Mouse (Mus musculus) MEL (cell line): Measurements from ENCODE around the gene Rangap1. TPM values are rescaled to one million over a fixed set of nuclear protein-coding genes. Genes with fewer than 3 reads are reported as not detected.

Source experiments
- DNase-seq: peaks from one replicate; pipeline ENCODE4 v3.0.0; 2011; ENCODE audit warnings: low read depth, low spot score
- H3K27ac ChIP-seq: 2 replicates; pipeline ENCODE4 v1.5.1; 2012; ENCODE audit warnings: low read depth, mild to moderate bottlenecking, control low read depth, low read length, moderate library complexity; ENCODE audit not compliant: control insufficient read depth
- H3K27me3 ChIP-seq, 2 experiments: fragments of 150-350 bp in 1 of 2; sonication (generic) in 1 of 2; 2 replicates each; pipeline ENCODE4 v1.6.1; 2012; ENCODE audit warnings: low read length in 2 of 2, mild to moderate bottlenecking in 2 of 2, improper control_type of control experiment in 1 of 2, moderate library complexity in 1 of 2; ENCODE audit not compliant: insufficient read depth in 2 of 2, control insufficient read depth in 1 of 2
- H3K36me3 ChIP-seq, 2 experiments: 2 replicates each; pipeline ENCODE4 v1.6.1; 2012 to 2014; ENCODE audit warnings: low read length in 2 of 2, improper control_type of control experiment in 1 of 2, inconsistent platforms in 1 of 2, mild to moderate bottlenecking in 1 of 2; ENCODE audit not compliant: insufficient read depth in 2 of 2, control insufficient read depth in 1 of 2
- H3K4me1 ChIP-seq, 2 experiments: fragments of 150-350 bp in 1 of 2; sonication (generic) in 1 of 2; 2 replicates each; pipeline ENCODE4 v1.6.1; 2012; ENCODE audit warnings: low read length in 2 of 2, improper control_type of control experiment in 1 of 2, mild to moderate bottlenecking in 1 of 2; ENCODE audit not compliant: insufficient read depth in 2 of 2, control insufficient read depth in 1 of 2
- H3K4me3 ChIP-seq, 2 experiments: fragments of 150-350 bp in 1 of 2; sonication (generic) in 1 of 2; 2 replicates each; pipeline ENCODE4 v1.5.1; 2012; ENCODE audit warnings: low read depth in 2 of 2, low read length in 2 of 2, mild to moderate bottlenecking in 2 of 2, moderate library complexity in 2 of 2, control low read depth in 1 of 2, improper control_type of control experiment in 1 of 2; ENCODE audit not compliant: control insufficient read depth in 1 of 2, insufficient read depth in 1 of 2
- H3K79me2 ChIP-seq: 2 replicates; pipeline ENCODE4 v1.6.1; 2012; ENCODE audit warnings: mild to moderate bottlenecking, low read length, moderate library complexity; ENCODE audit not compliant: control insufficient read depth, poor library complexity, insufficient read depth
- H3K9ac ChIP-seq: 2 replicates; pipeline ENCODE4 v1.6.1; 2012; ENCODE audit warnings: low read depth, mild to moderate bottlenecking, control low read depth, low read length, moderate library complexity; ENCODE audit not compliant: control insufficient read depth, poor library complexity, severe bottlenecking
- H3K9me3 ChIP-seq: fragments of 150-350 bp; sonication (generic); replicated peaks from 2 replicates; pipeline ENCODE4 v1.6.1; 2012; ENCODE audit warnings: mild to moderate bottlenecking, low read length, improper control_type of control experiment, moderate library complexity; ENCODE audit not compliant: insufficient read depth
- CTCF ChIP-seq, 3 experiments: IDR thresholded peaks in 2 of 3; conservative IDR thresholded peaks in 1 of 3; 2 replicates each; pipeline ENCODE4 v1.5.1; 2011 to 2012; ENCODE audit warnings: low read length in 3 of 3, low read depth in 2 of 3, mild to moderate bottlenecking in 2 of 3, improper control_type of control experiment in 1 of 3, inconsistent platforms in 1 of 3, mixed read lengths in 1 of 3, moderate library complexity in 1 of 3; ENCODE audit not compliant: control insufficient read depth in 1 of 3, insufficient read depth in 1 of 3, poor library complexity in 1 of 3, severe bottlenecking in 1 of 3
- E2F4 ChIP-seq: IDR thresholded peaks from 2 replicates; pipeline ENCODE4 v1.6.1; 2011; ENCODE audit warnings: low read depth, low read length, improper control_type of control experiment, borderline replicate concordance
- EP300 ChIP-seq, 2 experiments: IDR thresholded peaks; 2 replicates each; pipeline ENCODE4 v1.6.1; 2011; ENCODE audit warnings: improper control_type of control experiment in 2 of 2, low read length in 2 of 2, low read depth in 1 of 2, mild to moderate bottlenecking in 1 of 2
- GATA1 ChIP-seq: IDR thresholded peaks from 2 replicates; pipeline ENCODE4 v1.6.1; 2011; ENCODE audit warnings: low read depth, low read length, improper control_type of control experiment
- JUND ChIP-seq: IDR thresholded peaks from 2 replicates; pipeline ENCODE4 v1.6.1; 2011; ENCODE audit warnings: low read depth, mild to moderate bottlenecking, improper control_type of control experiment, low read length
- KAT2A ChIP-seq: conservative IDR thresholded peaks from 2 replicates; pipeline ENCODE4 v1.6.1; 2012; ENCODE audit warnings: low read depth, low read length, improper control_type of control experiment, inconsistent platforms
- MAX ChIP-seq: IDR thresholded peaks from 2 replicates; pipeline ENCODE4 v1.6.1; 2011; ENCODE audit warnings: low read length, improper control_type of control experiment
- MYC ChIP-seq: IDR thresholded peaks from 2 replicates; pipeline ENCODE4 v1.6.1; 2011; ENCODE audit warnings: low read depth, mild to moderate bottlenecking, low read length, improper control_type of control experiment, moderate library complexity
- POLR2AphosphoS2 ChIP-seq: IDR thresholded peaks from 2 replicates; pipeline ENCODE4 v1.6.1; 2011; ENCODE audit warnings: low read length, improper control_type of control experiment
- POLR2AphosphoS5 ChIP-seq: IDR thresholded peaks from 2 replicates; pipeline ENCODE4 v1.6.1; 2012; ENCODE audit warnings: low read depth, borderline replicate concordance, mild to moderate bottlenecking, inconsistent platforms, low read length, moderate library complexity, mixed read lengths
- RCOR1 ChIP-seq: IDR thresholded peaks from 2 replicates; pipeline ENCODE4 v1.6.1; 2012; ENCODE audit warnings: low read depth, mild to moderate bottlenecking, inconsistent platforms, low read length, improper control_type of control experiment
- SIN3A ChIP-seq: IDR thresholded peaks from 2 replicates; pipeline ENCODE4 v1.6.1; 2012; ENCODE audit warnings: low read length, improper control_type of control experiment, inconsistent platforms
- TAL1 ChIP-seq: IDR thresholded peaks from 2 replicates; pipeline ENCODE4 v1.6.1; 2012; ENCODE audit warnings: mild to moderate bottlenecking, inconsistent platforms, low read length, moderate library complexity, mixed read lengths
- TBP ChIP-seq: IDR thresholded peaks from 2 replicates; pipeline ENCODE4 v1.8.0; 2011; ENCODE audit warnings: low read depth, low read length, improper control_type of control experiment
- TCF12 ChIP-seq: IDR thresholded peaks from 2 replicates; pipeline ENCODE4 v1.6.1; 2014; ENCODE audit warnings: low read depth, mild to moderate bottlenecking, inconsistent platforms, low read length, improper control_type of control experiment, moderate library complexity
- UBTF ChIP-seq: IDR thresholded peaks from 2 replicates; pipeline ENCODE4 v1.6.1; 2012; ENCODE audit warnings: low read depth, mild to moderate bottlenecking, inconsistent platforms, low read length, improper control_type of control experiment, moderate library complexity, borderline replicate concordance; ENCODE audit not compliant: insufficient read depth
- USF2 ChIP-seq, 2 experiments: IDR thresholded peaks; 2 replicates each; pipeline ENCODE4 v1.6.1; 2011 to 2012; ENCODE audit warnings: improper control_type of control experiment in 2 of 2, low read length in 2 of 2, borderline replicate concordance in 1 of 2, inconsistent platforms in 1 of 2, low read depth in 1 of 2, mild to moderate bottlenecking in 1 of 2; ENCODE audit not compliant: insufficient read depth in 1 of 2
- ZKSCAN1 ChIP-seq: IDR thresholded peaks from 2 replicates; pipeline ENCODE4 v1.6.1; 2012; ENCODE audit warnings: low read depth, mild to moderate bottlenecking, inconsistent platforms, low read length, improper control_type of control experiment, moderate library complexity
- polyA plus RNA-seq, 2 experiments: library from polyadenylated mRNA; stranded (reverse) in 1 of 2; unstranded in 1 of 2; fragments of >175 nt in 1 of 2; fragments of >200 nt in 1 of 2; gene quantifications; 2 replicates each; pipeline versions ENCODE4 v1.2.1 to v1.2.4; 2012; ENCODE audit warnings: low replicate concordance in 2 of 2, low read depth in 1 of 2; ENCODE audit not compliant: insufficient read length in 2 of 2, insufficient read depth in 1 of 2, missing spikeins in 1 of 2
- total RNA-seq: library from RNA; depleted of rRNA; stranded (reverse); fragments of 300-350 nt; gene quantifications from 2 replicates; pipeline ENCODE4 v1.2.3, GENCODE M21; 2012

Rangap1 gene
- total and polyA plus RNA-seq, 3 experiments: 191 to 281 TPM; not detected in 1

GRCm38 (mm10) chr15:81758701-81759100 is 13.4 kb upstream of the Rangap1 start:
- Histone ChIP-seq H3K9me3 (no peaks in the 10 kb centered on the region), H3K27ac (no peak overlapping the region), H3K9ac (no peak overlapping the region), H3K4me3 (no peak overlapping the region), H3K27me3 (no peaks in the 10 kb centered on the region), H3K79me2 (no peaks in the 10 kb centered on the region), H3K4me1 (peaks cover 8 to 9% of the 10 kb centered on the region in 2 experiments), H3K36me3 (peaks cover 0 to 12% of the 10 kb centered on the region in 2 experiments; a peak in 2 of 4 replicates)
- no peak for DNase-seq
- TF ChIP-seq POLR2AphosphoS5 (no peak), TBP (no peak), UBTF (no peak)

- Histone ChIP-seq H3K4me3 (no peak overlapping the region), H3K4me1 (no peaks in the 10 kb centered on the region), H3K79me2 (no peaks in the 10 kb centered on the region), H3K36me3 (no peaks in the 10 kb centered on the region), H3K9me3 (no peaks in the 10 kb centered on the region), H3K27me3 (no peaks in the 10 kb centered on the region), H3K9ac (no peak overlapping the region), H3K27ac (no peak overlapping the region)
- TF ChIP-seq USF2 (IDR thresholded peaks at IDR 0.05; ENCODE audit: borderline replicate concordance in 1 of 2, insufficient read depth in 1 of 2, low read depth in 1 of 2, low read length in 2 of 2): no peak
- no peak for TF ChIP-seq POLR2AphosphoS5
- TF ChIP-seq GATA1: no peak
- no peak for TF ChIP-seq TCF12
- TF ChIP-seq ZKSCAN1: no peak
- no peak for TF ChIP-seq JUND
- TF ChIP-seq RCOR1: no peak
- TF ChIP-seq SIN3A: no peak
- no peak for TF ChIP-seq POLR2AphosphoS2
- TF ChIP-seq TAL1: no peak
- TF ChIP-seq MAX: no peak
- TF ChIP-seq EP300 (IDR thresholded peaks at IDR 0.05; ENCODE audit: low read depth in 1 of 2, low read length in 2 of 2): no peak
- TF ChIP-seq E2F4: no peak
- DNase-seq: no peak
These were observed 8.3 kb upstream of the Rangap1 start for GRCm38 (mm10) chr15:81753669-81754068.

- Histone ChIP-seq H3K9me3 (no peaks in the 10 kb centered on the region), H3K9ac (no peak overlapping the region), H3K4me1 (peaks cover 0 to 6% of the 10 kb centered on the region in 2 experiments; a peak in 3 of 4 replicates), H3K36me3 (peaks cover 0 to 6% of the 10 kb centered on the region in 2 experiments; a peak in 1 of 4 replicates), H3K27ac (no peak overlapping the region), H3K4me3 (no peak overlapping the region), H3K27me3 (no peaks in the 10 kb centered on the region), H3K79me2 (peaks cover 22% of the 10 kb centered on the region)
- DNase-seq: no peak
- TF ChIP-seq E2F4: no peak
- TF ChIP-seq GATA1: no peak
- TF ChIP-seq CTCF (IDR thresholded peaks at IDR 0.05 in 2 of 3, conservative IDR thresholded peaks at IDR 0.05 in 1 of 3; ENCODE audit: control insufficient read depth in 1 of 3, insufficient read depth in 1 of 3, low read depth in 2 of 3, low read length in 3 of 3, poor library complexity in 1 of 3, severe bottlenecking in 1 of 3): no peak
- no peak for TF ChIP-seq KAT2A
- no peak for TF ChIP-seq MYC
These were observed 4.4 kb upstream of the Rangap1 start for GRCm38 (mm10) chr15:81749742-81750141.
